Mouse (Mus musculus) fibroblast of lung, adult 2 months (primary cell): ENCODE data around the gene Parp11.

Source experiments
- DNase-seq: peaks from one replicate; pipeline ENCODE4 v3.0.0-alpha.2; 2011; ENCODE audit warnings: low read depth

The Parp11 gene

DNA sequence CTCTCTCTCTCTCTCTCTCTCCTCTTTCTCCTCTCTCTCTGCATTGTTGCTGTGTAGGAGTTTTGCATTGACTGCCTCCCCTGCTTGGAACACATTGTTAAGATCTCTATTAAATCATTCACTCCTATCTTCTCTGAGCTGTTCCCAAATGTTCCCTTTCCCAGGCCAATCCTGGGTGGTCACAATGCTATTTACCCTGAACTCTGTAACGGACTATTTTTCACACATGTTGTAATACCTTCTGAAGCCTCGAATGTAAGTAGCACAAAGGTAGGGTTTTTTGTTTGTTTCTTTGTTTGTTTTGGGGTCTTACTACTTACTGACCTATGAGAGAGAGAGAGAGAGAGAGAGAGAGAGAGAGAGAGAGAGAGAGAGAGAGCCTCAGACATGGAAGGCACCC is 2.2 kb downstream of the Parp11 start:
- DNase-seq: no peak

DNA sequence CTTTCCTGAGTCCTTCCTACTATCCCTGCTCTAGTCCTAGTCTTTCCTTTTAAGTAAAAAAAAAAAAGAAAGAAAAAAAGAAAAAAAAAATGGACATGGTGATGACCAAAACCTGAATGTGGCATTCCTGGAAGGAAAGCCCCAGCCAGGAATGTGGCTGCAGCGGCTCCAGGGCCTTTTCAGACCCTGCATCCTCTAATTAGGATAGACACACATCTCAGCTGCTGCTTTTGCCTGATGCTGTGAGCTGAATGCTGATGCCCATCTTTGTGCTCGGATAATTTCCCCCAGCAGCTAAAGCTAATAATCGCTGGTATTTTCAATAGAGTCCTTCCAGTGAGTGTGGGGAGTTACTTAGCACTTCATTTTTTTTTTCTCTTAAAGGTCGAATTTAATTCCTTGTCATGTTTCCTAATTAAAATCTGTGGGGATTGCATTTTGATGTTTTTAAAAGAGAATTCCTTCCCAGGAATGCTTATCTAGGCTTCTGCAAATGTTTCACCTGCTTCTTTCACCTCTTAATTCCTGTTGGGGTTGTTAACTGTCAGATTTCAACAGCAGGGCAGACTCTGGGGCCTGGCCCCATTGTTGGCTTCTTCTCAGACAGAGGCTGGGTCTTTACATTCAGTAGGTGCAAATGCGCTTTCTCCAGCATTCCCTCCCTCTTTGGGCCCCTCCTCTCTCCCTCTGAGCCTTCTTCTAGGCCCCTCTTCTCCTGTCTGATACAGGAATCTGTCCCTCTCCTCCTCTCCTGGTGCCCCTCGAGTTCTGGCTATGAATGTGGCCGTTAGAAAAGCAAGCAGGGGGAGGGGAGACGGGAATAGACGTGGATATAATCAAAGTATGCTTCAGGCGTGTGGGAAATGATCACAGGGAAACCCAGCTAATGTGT is 3.1 kb downstream of the Parp11 start:
- no peak for DNase-seq

DNA sequence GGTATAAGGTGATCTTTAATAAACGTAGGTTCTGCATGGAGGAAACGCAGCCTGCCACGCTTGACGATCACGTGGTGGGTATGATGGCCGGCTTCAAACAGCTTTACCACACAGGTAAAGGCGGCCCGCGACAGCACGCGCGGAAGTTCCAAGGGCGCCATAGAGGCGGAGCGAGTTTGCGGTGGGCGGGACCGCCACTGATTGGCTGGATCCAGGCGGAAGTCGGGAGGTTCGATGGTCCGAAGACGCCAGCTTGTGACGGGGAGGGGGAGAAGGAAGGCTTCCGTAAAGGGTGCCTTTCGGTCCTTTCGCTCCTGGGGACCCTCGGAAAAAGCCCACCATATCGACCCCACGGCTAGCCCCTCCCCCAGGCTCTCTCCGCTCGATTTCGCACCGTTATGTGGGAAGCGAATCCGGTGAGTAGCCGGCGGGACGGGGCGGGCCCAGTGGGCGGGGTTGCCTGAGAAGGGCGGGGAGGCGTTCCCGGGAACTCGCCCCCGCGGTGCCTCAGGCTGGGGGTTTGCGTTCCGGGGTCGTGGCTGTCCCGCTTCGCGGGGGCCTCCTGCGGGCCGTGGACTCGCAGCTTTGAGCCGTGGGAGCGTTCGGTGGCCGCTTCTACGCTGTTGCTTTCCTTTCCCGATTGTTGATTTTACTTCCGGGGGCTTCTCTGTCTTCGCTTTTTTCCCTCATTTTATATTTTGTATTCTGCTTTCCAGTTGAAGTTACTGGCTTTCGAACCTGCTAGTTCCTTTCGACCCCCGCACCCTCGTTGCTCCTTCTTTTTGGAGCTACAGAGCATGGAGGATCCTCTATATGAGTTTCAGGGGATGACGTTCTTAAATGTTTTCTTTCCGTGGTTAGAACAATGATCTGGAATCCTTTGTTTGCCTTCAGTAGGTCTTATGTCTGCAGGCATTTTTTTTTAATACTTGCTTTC is 7.0 kb downstream of the Parp11 start:
- DNase-seq: peak; percentile 74

DNA sequence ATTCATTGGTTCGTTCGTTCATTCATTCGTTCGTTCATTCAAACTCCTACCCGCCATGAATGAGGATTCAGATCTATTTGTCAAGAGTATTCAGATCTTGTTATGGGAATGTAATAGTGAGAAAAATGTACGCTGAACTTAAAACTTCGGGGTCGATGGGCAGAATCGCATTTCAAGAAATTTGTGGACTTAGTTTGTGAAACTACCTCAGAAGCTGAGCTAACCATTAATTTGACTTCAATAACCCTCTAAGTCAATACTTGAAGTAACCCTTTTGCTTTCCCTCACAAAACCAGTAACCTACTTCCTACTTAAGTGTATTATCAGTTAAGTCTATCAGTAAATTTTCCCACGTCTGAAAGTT is 7.7 kb downstream of the Parp11 start:
- no peak for DNase-seq

DNA sequence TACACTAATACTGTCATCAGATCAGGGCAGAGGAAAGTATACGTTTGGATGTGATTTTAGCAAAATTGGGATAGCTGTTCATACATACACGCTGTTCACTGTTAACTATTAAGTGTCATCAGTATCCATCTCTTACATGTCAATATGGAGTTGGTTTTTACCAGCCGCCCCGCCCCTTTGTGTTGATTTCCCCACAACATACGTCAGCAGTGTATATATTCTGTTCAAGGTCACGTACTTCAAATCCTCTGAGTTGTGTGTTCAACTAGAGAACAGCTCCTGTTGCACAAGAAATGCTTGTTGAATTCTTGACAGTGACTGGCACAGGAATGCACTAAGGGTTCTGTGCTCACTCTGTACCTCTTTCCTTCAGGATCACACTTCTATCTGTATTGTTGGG is 8.2 kb downstream of the Parp11 start:
- no peak for DNase-seq

DNA sequence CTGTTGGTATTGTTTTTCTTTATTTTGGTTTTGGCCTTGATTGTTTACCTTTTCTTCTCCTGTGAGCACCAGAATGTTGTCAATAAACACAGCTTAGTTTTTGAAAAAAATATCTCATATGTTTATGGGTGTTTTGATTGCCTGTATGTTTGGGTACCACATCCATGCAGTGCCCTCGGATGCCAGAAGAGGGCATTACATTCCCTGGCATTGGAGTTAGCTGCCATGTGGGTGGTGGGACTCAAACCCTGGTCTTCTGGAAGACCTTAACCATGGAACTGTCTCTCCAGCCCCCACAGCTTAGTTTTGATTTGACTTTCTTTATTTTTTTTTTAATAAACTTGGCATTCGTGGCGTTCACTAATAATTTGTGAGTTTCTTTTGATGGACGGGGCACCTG is 8.8 kb downstream of the Parp11 start:
- DNase-seq: no peak

DNA sequence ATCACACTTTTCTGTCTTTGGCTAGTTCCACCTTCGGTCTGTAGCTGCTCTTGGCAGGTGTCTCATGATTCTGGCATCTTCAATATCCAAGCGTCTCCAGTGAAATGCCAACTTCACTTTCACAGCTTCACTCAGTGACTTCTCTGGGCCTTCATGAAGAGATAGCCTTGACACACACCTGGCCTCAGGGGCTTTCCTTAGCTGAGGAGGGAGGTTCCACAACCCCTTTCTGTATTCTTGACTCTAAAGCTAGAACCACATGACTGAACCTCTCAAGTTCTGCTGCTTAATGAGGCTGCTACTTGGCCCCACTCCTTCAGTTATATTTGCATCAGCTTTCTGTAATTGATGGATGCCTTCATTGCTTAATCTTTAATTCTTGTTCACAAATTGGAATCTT is 10.1 kb downstream of the Parp11 start:
- no peak for DNase-seq

DNA sequence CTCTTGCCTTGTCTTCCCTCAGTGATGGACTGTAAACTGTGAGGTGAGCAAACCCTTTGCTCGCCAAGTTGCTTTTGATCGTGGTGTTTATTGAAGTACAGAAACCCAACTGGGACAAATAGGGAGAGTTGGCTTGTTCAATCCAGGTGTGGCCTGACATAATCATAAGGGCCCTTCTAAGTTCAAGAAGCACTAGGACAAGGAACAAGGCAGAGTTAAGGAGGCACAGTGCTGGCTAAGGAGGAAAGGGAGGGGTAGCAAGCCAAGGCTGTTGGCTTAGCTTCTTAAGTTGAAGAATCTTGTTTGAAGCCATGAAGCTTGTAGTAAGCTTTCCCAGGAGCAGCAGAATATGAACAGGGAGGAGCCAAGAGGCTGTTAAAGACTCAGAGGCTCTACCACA is 13.1 kb downstream of the Parp11 start:
- no peak for DNase-seq

DNA sequence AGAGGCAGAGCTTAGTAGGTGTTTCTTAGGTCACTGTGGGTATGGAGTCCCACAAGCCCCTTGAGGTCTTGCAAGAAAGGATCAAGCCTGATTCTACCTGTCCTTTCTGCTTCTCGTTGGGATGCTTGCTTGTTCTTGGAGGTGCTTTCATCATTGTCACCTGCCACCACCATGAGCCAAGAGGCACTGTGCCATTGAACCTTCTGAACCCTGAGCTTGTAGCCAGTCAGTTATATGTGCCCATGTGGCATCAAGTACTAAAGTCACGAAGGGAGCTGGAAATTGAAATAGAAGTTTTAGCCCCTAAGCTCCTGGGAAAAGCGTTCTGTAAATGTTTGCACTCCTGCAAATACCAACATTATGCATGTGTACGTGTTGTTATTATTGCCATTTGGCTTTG is 14.9 kb downstream of the Parp11 start:
- DNase-seq: no peak

DNA sequence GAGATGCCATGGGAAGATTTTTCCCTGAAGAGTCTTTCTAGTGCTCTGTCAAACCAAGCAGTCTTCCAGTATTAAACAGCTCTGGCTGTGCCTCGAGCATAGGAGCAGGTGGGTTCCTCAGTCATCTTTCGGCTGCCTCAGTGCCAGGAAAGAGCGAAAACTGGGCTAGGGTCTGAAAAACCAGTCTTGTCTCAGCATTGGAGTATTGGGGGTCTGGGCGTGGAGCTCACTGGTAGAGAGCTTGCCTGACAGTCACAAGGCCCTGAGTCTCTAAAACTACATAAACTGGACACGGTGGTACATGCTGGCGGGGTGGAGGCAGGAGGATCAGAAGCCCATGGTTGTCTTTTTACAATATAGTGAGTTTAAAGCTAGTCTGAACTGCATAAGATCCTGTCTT is 15.6 kb downstream of the Parp11 start:
- no peak for DNase-seq

DNA sequence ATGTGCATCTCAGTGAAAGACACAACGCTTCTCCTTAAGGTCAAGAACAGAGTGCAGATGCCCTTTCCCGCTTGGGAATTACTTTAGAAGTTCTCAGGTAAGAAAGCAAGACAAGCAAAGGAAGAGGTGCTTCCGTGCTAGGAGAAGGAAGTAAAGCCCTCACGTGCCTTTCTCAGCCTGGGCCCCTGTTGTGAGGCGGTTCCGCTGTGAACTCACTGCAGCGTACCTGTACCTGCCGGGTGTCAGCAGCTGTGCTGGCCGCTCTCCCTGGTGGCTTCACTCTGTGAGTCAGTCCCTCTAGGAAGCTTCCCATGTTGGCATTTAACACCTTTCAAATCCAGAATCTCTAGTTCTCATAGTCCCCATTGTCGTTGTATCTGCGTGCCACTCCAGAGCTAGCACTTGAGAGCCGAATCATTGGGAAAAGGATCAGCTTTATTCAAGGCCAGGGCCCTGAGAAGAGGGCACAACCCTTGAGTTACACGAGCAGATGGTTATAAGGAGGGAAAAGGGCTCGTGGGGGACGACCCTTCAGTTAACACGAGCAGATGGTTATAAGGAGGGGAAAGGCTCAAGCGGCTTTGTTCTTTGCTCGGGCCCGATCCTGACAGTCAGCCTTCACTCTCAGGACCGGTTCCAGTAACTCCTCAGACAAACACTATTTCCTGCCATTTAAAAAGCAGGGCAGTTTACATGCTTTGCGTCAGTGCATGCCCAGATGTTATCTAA is 16.8 kb downstream of the Parp11 start:
- DNase-seq: no peak

DNA sequence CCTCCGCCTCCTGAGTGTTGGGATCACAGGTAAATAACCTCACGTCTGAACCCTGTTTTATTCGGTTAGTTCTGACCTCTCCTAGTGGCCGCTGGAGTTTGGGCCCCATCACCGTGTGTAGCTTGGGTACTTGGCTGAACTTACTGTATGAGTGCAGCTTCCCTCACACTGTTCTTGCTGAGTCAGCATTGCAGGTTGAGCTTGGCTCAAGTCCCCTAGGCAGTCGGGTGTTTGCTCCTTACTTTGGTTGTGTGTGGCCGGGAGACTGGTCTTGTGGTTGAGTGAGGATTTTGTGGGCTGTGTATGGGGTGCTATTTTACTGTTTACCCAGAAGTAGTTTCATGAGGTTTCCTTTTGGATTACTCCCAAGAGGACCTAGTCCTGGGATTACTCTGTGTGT is 17.9 kb downstream of the Parp11 start:
- DNase-seq: peak; percentile 16

DNA sequence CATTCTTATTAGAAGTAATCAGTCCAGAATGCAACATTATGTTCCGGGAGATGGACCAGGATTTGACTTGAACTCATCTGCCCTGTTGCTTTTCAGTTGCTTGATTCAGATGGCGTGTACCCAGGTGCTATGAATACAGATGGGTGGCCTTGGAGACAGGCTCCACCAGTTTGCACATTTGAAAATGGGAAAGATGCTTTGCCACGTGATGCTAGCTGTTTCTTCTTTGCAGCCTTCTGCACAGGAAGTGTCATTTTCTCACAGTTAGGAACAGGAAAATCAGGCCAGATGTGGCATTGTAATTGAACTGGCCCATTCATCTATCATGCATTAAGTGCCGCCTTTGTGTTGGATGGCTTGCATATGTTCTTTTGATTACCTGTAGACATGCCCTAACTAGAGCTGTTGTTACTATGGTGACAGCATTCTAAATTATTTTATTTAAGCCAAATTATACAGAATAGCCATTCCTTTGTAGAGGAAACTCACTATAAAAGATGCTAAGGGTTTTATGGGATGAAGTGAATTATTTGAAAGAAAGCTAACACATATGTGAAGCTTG is 20.2 kb downstream of the Parp11 start:
- no peak for DNase-seq

DNA sequence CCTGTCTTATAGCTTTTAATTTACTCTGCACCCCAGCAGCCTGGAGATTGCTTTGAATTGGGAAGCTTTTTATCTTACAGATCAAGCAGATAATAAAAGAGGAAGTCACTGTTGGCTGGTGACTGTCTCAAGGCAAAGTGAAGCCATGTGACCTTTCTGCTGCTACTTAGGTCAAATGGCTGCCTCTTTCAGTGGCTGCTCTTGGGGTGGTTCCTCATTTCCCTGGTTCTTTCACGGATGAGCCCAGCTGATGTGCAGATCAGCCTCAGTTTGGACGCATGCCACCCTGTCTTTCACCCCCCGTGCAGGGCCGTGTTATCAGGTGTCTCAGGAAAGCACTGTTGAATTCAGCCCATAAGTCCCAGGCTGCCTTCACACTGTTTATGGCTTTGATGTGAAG is 25.4 kb downstream of the Parp11 start:
- no peak for DNase-seq

DNA sequence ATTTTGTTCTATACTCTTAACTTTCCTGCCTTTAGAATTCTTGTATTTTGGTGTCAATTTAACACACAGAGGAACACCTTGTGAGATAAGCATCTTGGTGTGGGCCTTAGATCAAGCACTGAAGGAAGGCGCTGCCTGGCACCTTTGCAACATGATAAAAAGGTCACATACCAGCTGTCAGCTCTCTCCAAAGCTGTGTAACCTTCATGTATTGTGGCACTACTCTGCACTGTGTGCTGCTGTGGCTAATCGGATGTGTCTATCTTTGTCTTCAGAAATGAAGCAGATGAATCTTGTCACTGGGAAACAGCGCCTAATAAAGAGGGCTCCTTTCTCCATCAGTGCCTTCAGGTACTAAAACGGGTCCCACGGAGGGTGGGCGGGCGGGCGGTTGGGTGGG is 27.3 kb downstream of the Parp11 start:
- DNase-seq: no peak

DNA sequence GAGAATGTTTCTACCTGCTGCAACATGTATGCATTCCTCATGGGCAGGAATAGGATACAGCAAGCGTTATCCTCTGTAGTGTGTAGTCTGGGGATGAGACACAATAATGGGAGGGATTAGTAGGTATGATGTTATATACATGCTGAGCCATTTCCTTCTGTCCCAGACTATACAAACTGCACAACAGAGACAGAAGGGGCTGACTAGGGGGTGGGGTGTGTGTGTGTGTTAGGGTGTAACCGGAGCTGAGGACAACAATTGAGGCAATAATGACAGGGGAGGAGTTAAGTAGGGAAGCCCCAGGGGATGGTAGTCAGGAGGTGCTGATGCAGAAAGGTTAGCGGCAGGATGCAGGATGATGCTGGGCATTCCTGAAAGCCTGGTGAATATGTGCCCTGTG is 28.6 kb downstream of the Parp11 start:
- no peak for DNase-seq

DNA sequence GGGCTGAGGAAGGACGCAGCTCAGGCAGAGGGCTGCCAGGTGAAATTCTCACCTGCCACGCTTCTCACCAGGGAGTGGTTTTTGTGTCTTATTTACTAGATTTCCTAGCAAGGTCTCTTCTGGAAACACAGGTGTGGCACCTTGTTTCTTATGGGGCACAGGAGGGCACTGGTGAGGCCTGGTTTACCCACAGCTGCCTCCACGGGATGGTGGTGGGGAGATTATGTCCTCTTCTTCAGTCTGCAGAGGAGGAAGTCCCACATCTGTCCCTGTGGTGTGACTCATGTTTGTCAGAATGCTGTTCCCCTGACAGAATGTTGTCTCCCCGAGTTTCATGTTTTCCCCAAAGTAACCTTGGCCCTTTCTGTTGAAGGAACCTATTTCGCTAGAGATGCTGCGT is 44.4 kb downstream of the Parp11 start:
- no peak for DNase-seq

DNA sequence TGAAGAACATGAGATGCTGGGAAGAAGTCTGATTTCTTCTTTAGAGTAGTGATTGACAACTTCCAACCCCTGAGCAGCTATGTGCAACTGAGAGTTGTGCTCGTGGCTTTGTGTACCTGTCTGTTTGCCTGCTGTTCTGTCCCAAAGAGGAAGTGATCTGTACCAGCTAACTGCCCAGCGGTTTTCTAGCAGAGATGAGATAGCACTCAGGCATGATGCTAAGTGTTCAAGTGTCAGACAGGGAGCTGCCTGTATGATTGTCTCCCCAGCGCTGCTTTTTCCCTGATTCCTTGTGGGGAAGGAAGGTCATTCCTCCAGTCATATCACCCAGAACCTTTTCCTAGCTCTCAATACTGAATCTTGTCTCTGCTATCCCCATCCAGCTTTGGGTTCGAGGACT is 45.9 kb downstream of the Parp11 start:
- no peak for DNase-seq

DNA sequence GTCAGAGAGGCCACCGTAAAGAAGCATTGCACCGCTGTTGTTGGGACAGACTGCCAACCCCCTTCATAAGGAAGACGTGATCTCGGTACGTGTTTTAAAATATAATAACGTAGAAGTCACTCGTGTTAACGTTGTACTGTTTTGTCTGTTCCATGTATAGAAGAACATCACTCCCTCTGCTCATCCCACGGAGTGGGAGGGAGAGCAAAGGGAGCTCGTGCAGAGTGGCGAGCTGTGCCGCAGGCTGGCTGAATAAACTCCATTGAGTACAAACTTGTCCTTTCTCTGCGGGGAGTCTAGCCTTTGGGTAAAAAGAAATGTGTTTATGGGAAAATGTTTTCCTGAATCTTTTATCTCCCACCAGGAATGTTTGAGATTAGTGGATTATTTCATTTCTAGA is 47.1 kb downstream of the Parp11 start:
- no peak for DNase-seq

DNA sequence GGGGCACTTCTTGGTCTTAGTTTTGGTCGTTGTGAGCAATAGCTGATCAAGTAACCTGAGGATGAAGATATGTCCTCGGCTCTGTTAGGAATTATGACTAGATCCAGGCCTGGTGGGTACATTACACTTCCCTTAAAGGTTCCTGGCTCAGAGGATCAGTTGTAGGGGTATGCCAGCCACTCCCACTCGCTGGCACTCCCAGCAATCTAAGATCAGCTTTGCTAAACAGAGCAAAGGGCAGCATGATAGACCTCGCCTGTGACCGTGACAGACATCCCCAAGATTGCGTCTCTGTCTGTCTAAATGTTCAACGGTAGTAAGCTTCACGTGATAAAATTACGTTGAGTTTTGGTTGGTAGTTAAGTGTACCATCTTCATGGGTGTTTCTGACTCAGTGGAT is 47.7 kb downstream of the Parp11 start:
- DNase-seq: no peak

DNA sequence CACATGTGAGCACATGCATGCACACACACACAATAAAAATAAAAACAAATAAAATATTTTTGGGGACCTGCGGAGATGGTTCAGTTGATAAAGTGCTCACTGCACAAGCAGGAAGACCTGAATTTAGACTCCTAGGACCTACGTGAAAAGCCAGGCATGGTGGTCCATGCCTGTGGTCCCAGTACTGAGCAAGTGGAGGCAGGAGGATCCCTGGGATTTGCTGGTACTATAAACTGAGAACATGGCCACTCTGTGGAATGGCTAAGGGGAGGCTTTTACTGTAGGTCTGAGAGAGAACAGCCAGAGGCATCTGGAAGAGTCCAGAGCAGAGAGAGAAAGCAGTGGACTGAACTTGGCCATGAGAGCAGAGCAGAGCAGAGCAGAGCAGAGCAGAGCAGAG is 48.6 kb downstream of the Parp11 start:
- DNase-seq: no peak

DNA sequence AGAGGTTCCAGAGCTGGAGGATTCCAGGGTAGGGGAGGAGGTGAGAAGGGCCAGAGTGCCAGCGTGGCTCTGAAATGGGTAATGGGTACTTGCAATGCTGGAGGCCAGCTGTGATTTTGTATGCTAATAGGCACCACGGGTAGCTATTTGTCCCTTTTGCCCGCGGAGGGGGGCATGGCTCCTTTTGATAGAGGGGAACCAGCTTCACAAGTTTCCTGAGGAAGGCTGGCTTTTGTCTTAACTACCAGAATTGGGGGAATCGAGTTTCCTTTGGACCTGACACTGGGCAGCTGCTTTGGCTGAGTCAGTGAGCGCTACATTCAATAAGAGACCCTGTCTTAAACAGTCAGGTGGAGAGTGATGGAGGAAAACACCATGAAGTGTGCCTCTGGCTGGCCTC is 49.2 kb downstream of the Parp11 start:
- no peak for DNase-seq
